Mouse (Mus musculus): ENCODE results near the gene Eif5a. TPM values are rescaled to one million over a fixed set of nuclear protein-coding genes. Genes with fewer than 3 reads are reported as not detected.
A peak's percentile ranks its signal among the peaks of the same experiment; 100 is the strongest.
"Not testable (repeated sequence)": the region's sequence is repeated elsewhere in the genome, so short reads cannot be mapped to it uniquely, and the experiment has no call there.

Gene Eif5a
- 100 to 1,000 TPM; 443 to 477 (median 467) TPM for total RNA-seq (2022)

- DNase-seq (ENCODE audit: low spot score in 2 of 2) = peak; percentile 100
Observed at GRCm38 (mm10) chr11:69921114-69922011, at the start of gene Eif5a. Gene Eif5a (minus strand): TSS chr11:69921958.

- DNase-seq (ENCODE audit: low spot score in 2 of 2) = no peak
Observed at GRCm38 (mm10) chr11:69970775-69971174, 49.0 kb upstream of the Eif5a start.

GRCm38 (mm10) chr11:69970222-69970621 is 48.5 kb upstream of the Eif5a start:
- DNase-seq (ENCODE audit: low spot score in 2 of 2) = no peak

GRCm38 (mm10) chr11:69968793-69969192 is 47.0 kb upstream of the Eif5a start:
- DNase-seq (ENCODE audit: low spot score in 2 of 2) = no peak

- DNase-seq (ENCODE audit: low spot score in 2 of 2) = no peak
Observed at GRCm38 (mm10) chr11:69966860-69967517, 45.2 kb upstream of the Eif5a start.

GRCm38 (mm10) chr11:69966006-69966859 is 44.5 kb upstream of the Eif5a start:
- no peak for DNase-seq (ENCODE audit: low spot score in 2 of 2)

- DNase-seq (ENCODE audit: low spot score in 2 of 2) = no peak
Observed at GRCm38 (mm10) chr11:69965271-69966005, 43.7 kb upstream of the Eif5a start.

- no peak for DNase-seq (ENCODE audit: low spot score in 2 of 2)
Observed at GRCm38 (mm10) chr11:69964650-69965270, 43.0 kb upstream of the Eif5a start, which contains the start of gene Cldn7. Gene Cldn7 (plus strand): TSS chr11:69964779.

- no peak for DNase-seq (ENCODE audit: low spot score in 2 of 2)
Observed at GRCm38 (mm10) chr11:69961841-69962240, 40.1 kb upstream of the Eif5a start.

GRCm38 (mm10) chr11:69960616-69961015 is 38.9 kb upstream of the Eif5a start:
- DNase-seq (ENCODE audit: low spot score in 2 of 2) = no peak

GRCm38 (mm10) chr11:69956218-69956617 is 34.5 kb upstream of the Eif5a start:
- DNase-seq (ENCODE audit: low spot score in 2 of 2) = no peak

GRCm38 (mm10) chr11:69955618-69956017 is 33.9 kb upstream of the Eif5a start:
- DNase-seq (ENCODE audit: low spot score in 2 of 2) = not testable (repeated sequence)

- no peak for DNase-seq (ENCODE audit: low spot score in 2 of 2)
Observed at GRCm38 (mm10) chr11:69953267-69953915, 31.6 kb upstream of the Eif5a start.

GRCm38 (mm10) chr11:69952274-69952673 is 30.5 kb upstream of the Eif5a start:
- DNase-seq (ENCODE audit: low spot score in 2 of 2) = no peak

GRCm38 (mm10) chr11:69950807-69951459 is 29.2 kb upstream of the Eif5a start:
- DNase-seq (ENCODE audit: low spot score in 2 of 2) = no peak

GRCm38 (mm10) chr11:69948763-69949150 is 27.0 kb upstream of the Eif5a start:
- peak; percentile 90 to 92 for DNase-seq (ENCODE audit: low spot score in 2 of 2)

GRCm38 (mm10) chr11:69948066-69948762 is 26.5 kb upstream of the Eif5a start, which contains the start of gene Slc2a4:
Gene Slc2a4 (minus strand): TSS chr11:69948188.
- peak; percentile 95 to 96 for DNase-seq (ENCODE audit: low spot score in 2 of 2)

- DNase-seq (ENCODE audit: low spot score in 2 of 2) = peak; percentile 81 to 85
Observed at GRCm38 (mm10) chr11:69947337-69948065, 25.7 kb upstream of the Eif5a start.

Measured in gastrocnemius, adult 8-10 months (tissue).